Mouse (Mus musculus) testis, adult 2 months (tissue): ENCODE data around the gene Vps51.

Experiments used
- CTCF ChIP-seq: fragments of 200-500 bp; IDR thresholded peaks from 2 replicates; pipeline ENCODE4 v1.5.1; 2012; ENCODE audit warnings: low read depth, mild to moderate bottlenecking, inconsistent platforms, low read length, moderate library complexity; ENCODE audit not compliant: control insufficient read depth, insufficient read depth, insufficient replicate concordance
- POLR2A ChIP-seq: fragments of 200-500 bp; IDR thresholded peaks from 2 replicates; pipeline ENCODE4 v1.6.1; 2012; ENCODE audit warnings: low read depth, mild to moderate bottlenecking, inconsistent platforms, low read length, moderate library complexity; ENCODE audit not compliant: control insufficient read depth

DNA sequence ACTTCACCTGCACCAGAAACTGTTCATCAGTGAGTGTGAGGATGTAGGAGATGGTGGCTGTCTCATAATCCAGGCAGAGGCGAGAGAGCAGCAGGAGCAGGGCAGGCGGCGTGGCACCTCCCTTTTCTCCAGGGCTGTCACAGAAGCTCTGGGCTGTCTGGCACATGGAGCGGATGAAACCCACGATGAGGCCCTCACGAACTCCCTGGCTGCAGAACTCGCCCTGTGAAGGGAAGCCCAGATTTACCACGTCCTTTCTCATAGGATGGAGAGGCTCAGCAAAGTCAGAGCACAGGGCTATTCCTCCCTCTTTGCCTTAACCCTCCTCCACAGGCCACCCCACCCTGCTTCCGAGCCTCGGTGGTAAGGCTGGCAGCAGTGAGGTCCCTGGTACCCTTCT is 7.2 kb downstream of the Vps51 start:
- no peak for TF ChIP-seq CTCF
- no peak for TF ChIP-seq POLR2A
